Mouse (Mus musculus) liver, postnatal 0 days (tissue): ENCODE data around the gene Myo3b.

Experiments used
- CTCF ChIP-seq: sonication (generic); IDR thresholded peaks from 2 replicates; pipeline ENCODE4 v1.5.1; 2016; ENCODE audit warnings: antibody characterized with exemption, low read depth
- EP300 ChIP-seq: IDR thresholded peaks from 2 replicates; pipeline ENCODE4 v1.6.1; 2016; ENCODE audit warnings: antibody characterized with exemption, low read depth, mild to moderate bottlenecking

DNA sequence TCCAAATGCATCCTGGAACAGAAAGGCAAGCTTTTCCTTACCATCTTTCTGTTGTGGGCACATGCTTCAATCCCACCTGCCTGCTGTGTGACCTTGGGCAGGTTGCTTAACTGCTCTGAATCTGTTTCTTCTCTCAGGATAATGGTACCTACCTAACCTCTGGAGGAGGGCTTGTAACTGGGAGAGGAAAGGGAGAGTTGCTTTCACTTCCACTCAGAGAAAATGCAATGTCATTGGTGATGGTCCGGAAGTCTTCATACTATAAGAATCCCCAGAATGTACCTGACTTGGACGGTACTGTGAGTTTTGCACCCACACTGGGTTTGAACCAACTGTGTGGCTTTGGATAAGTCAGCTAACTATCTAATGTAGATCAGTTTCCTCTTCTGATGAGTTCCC lies 80.3 kb downstream of the Myo3b start:
- TF ChIP-seq CTCF (no peak), EP300 (no peak)
